Mouse (Mus musculus) neural tube, embryonic 15.5 days (tissue): ENCODE measurements around the gene Dapk3. TPM values are rescaled to one million over a fixed set of nuclear protein-coding genes. Genes with fewer than 3 reads are reported as not detected.
"Not testable (repeated sequence)": the region's sequence is repeated elsewhere in the genome, so short reads cannot be mapped to it uniquely, and the experiment has no call there.

Source experiments
- ATAC-seq: fragments of 200-750 bp; cut with Nextera tagmentation; 2 replicates; pipeline ENCODE4 v1.8.0; 2017; ENCODE audit warnings: mild to moderate bottlenecking, moderate TSS enrichment, moderate library complexity; ENCODE audit not compliant: low FRiP score
- H3K27ac ChIP-seq: fragments of 300-500 bp; sonication (generic); replicated peaks from 2 replicates; pipeline ENCODE4 v1.5.1; 2015; ENCODE audit warnings: mild to moderate bottlenecking, inconsistent platforms
- H3K27me3 ChIP-seq: fragments of 300-500 bp; sonication (generic); replicated peaks from 2 replicates; pipeline ENCODE4 v1.6.1; 2015; ENCODE audit warnings: inconsistent platforms
- H3K36me3 ChIP-seq: fragments of 300-500 bp; sonication (generic); 2 replicates; pipeline ENCODE4 v1.6.1; 2015; ENCODE audit warnings: inconsistent platforms
- H3K4me1 ChIP-seq: fragments of 300-500 bp; sonication (generic); 2 replicates; pipeline ENCODE4 v1.6.1; 2015; ENCODE audit warnings: inconsistent platforms
- H3K4me2 ChIP-seq: fragments of 300-500 bp; sonication (generic); 2 replicates; pipeline ENCODE4 v1.6.1; 2015; ENCODE audit warnings: inconsistent platforms, mild to moderate bottlenecking, moderate library complexity
- H3K4me3 ChIP-seq: fragments of 300-500 bp; sonication (generic); replicated peaks from 2 replicates; pipeline ENCODE4 v1.5.1; 2015; ENCODE audit warnings: mild to moderate bottlenecking, inconsistent platforms
- H3K9ac ChIP-seq: fragments of 300-500 bp; sonication (generic); replicated peaks from 2 replicates; pipeline ENCODE4 v1.6.1; 2015; ENCODE audit warnings: mild to moderate bottlenecking, inconsistent platforms
- H3K9me3 ChIP-seq: fragments of 300-500 bp; sonication (generic); replicated peaks from 2 replicates; pipeline ENCODE4 v1.6.1; 2016; ENCODE audit warnings: inconsistent platforms
- WGBS: fragments of 180-500 bp; shearing (Covaris S2); methylation state at CpG from one replicate; pipeline ENCODE4 v1.1.7; 2015; ENCODE audit warnings: mixed read lengths; 5-methylcytosine and 5-hydroxymethylcytosine counted together
- polyA plus RNA-seq: library from polyadenylated mRNA; unstranded; fragments of >200 nt; fragmentation: Nextera tagmentation; extraction: Ambion mirVana; gene quantifications from 2 replicates; pipeline ENCODE4 v1.2.1, GENCODE M21; 2015

The Dapk3 gene
- polyA plus RNA-seq, 1 experiment from 2014 or later: 70.4 TPM

GRCm38 (mm10) chr10:81152609-81153008 lies 30.2 kb upstream of the Dapk3 start:
- Histone ChIP-seq H3K27ac (no peak overlapping the region), H3K27me3 (no peaks in the 10 kb centered on the region), H3K4me1 (no peaks in the 10 kb centered on the region), H3K36me3 (peaks cover 79% of the 10 kb centered on the region), H3K4me2 (no peak overlapping the region), H3K9me3 (no peaks in the 10 kb centered on the region), H3K4me3 (no peak overlapping the region), H3K9ac (no peak overlapping the region)
- no peak for ATAC-seq
- 80% methylated on average over 12 of the region's 12 CpGs for WGBS

- ATAC-seq: no peak
- H3K4me1 ChIP-seq: 0 out of 2 replicates have a peak, but pooled peaks cover 3% of the 10 kb centered on the region
These were observed 28.5 kb upstream of the Dapk3 start for GRCm38 (mm10) chr10:81154313-81154712.

GRCm38 (mm10) chr10:81154736-81155135 lies 28.1 kb upstream of the Dapk3 start:
- Histone ChIP-seq H3K27ac (no peak overlapping the region), H3K9ac (no peak overlapping the region), H3K4me2 (no peak overlapping the region), H3K27me3 (no peaks in the 10 kb centered on the region), H3K4me1 (0 out of 2 replicates have a peak, but pooled peaks cover 3% of the 10 kb centered on the region), H3K9me3 (no peaks in the 10 kb centered on the region), H3K4me3 (no peak overlapping the region), H3K36me3 (peaks cover 73% of the 10 kb centered on the region)
- WGBS: 83% methylated on average over 6 of the region's 6 CpGs
- no peak for ATAC-seq

More at GRCm38 (mm10) chr10:81154313-81154712, 28.5 kb upstream of the Dapk3 start:
- H3K4me3 ChIP-seq: no peak overlapping the region
- H3K27me3 ChIP-seq: no peaks in the 10 kb centered on the region
- peaks cover 76% of the 10 kb centered on the region for H3K36me3 ChIP-seq
- no peak overlapping the region for H3K9ac ChIP-seq
- no peaks in the 10 kb centered on the region for H3K9me3 ChIP-seq
- 94% methylated on average over 12 of the region's 12 CpGs for WGBS
- no peak overlapping the region for H3K4me2 ChIP-seq
- H3K27ac ChIP-seq: no peak overlapping the region

GRCm38 (mm10) chr10:81161602-81162317 lies 21.0 kb upstream of the Dapk3 start:
- H3K27me3 ChIP-seq: no peaks in the 10 kb centered on the region
- 39% methylated on average over 8 of the region's 8 CpGs for WGBS
- H3K27ac ChIP-seq: no peak overlapping the region
- H3K4me3 ChIP-seq: no peak overlapping the region
- peak overlapping the region; percentile 11; the same call in 1 of the 2 replicates for H3K4me2 ChIP-seq
- no peaks in the 10 kb centered on the region for H3K9me3 ChIP-seq
- no peak overlapping the region for H3K9ac ChIP-seq
- no peak for ATAC-seq
- H3K4me1 ChIP-seq: peaks cover 47% of the 10 kb centered on the region
- peaks cover 56% of the 10 kb centered on the region for H3K36me3 ChIP-seq

- no peak overlapping the region for H3K9ac ChIP-seq
- no peak overlapping the region for H3K27ac ChIP-seq
- H3K4me2 ChIP-seq: peak overlapping the region; percentile 11; the same call in 1 of the 2 replicates
- H3K4me1 ChIP-seq: peaks cover 52% of the 10 kb centered on the region
- H3K4me3 ChIP-seq: no peak overlapping the region
- no peaks in the 10 kb centered on the region for H3K9me3 ChIP-seq
- H3K27me3 ChIP-seq: no peaks in the 10 kb centered on the region
- WGBS: 83% methylated on average over 2 of the region's 2 CpGs
- peaks cover 51% of the 10 kb centered on the region for H3K36me3 ChIP-seq
- no peak for ATAC-seq
These were observed 20.5 kb upstream of the Dapk3 start for GRCm38 (mm10) chr10:81162318-81162652.

GRCm38 (mm10) chr10:81165118-81165517 lies 17.7 kb upstream of the Dapk3 start:
- H3K4me1 ChIP-seq: peaks cover 60% of the 10 kb centered on the region

GRCm38 (mm10) chr10:81167200-81168086 lies 15.4 kb upstream of the Dapk3 start, which contains the start of gene Pias4:
Gene Pias4 (minus strand): TSS chr10:81167923.
- Histone ChIP-seq H3K9me3 (no peaks in the 10 kb centered on the region), H3K4me3 (peak within 1 kb of the TSS; percentile 83)
- WGBS: under 1% methylated on average over 48 of the region's 64 CpGs

More at GRCm38 (mm10) chr10:81165118-81165517, 17.7 kb upstream of the Dapk3 start:
- H3K36me3 ChIP-seq: peaks cover 33% of the 10 kb centered on the region
- H3K27me3 ChIP-seq: no peaks in the 10 kb centered on the region
- no peaks in the 10 kb centered on the region for H3K9me3 ChIP-seq
- H3K4me2 ChIP-seq: no peak overlapping the region
- H3K9ac ChIP-seq: no peak overlapping the region
- no peak for ATAC-seq
- H3K4me3 ChIP-seq: no peak overlapping the region
- WGBS: 89% methylated on average over 8 of the region's 8 CpGs
- no peak overlapping the region for H3K27ac ChIP-seq

GRCm38 (mm10) chr10:81168087-81168431 lies 14.7 kb upstream of the Dapk3 start:
- H3K9me3 ChIP-seq: no peaks in the 10 kb centered on the region
- peak overlapping the region; percentile 83 for H3K4me3 ChIP-seq
- peak; percentile 64 for ATAC-seq
- H3K4me1 ChIP-seq: peaks cover 48% of the 10 kb centered on the region
- no peaks in the 10 kb centered on the region for H3K27me3 ChIP-seq
- H3K4me2 ChIP-seq: peak overlapping the region; percentile 86
- peak overlapping the region; percentile 88 for H3K27ac ChIP-seq
- peak overlapping the region; percentile 56; the same call in 1 of the 2 replicates for H3K9ac ChIP-seq
- 7% methylated on average over 5 of the region's 5 CpGs for WGBS
- H3K36me3 ChIP-seq: peaks cover 11% of the 10 kb centered on the region

More at GRCm38 (mm10) chr10:81167200-81168086, 15.4 kb upstream of the Dapk3 start, which contains the start of gene Pias4:
- Histone ChIP-seq H3K4me2 (peak within 1 kb of the TSS; percentile 86), H3K9ac (peak within 1 kb of the TSS; percentile 75), H3K27me3 (no peaks in the 10 kb centered on the region), H3K4me1 (peaks cover 43% of the 10 kb centered on the region), H3K27ac (peak within 1 kb of the TSS; percentile 88), H3K36me3 (peaks cover 12% of the 10 kb centered on the region)
- ATAC-seq: peak; percentile 90

- Histone ChIP-seq H3K9me3 (no peaks in the 10 kb centered on the region), H3K9ac (peak overlapping the region; percentile 56), H3K36me3 (peaks cover 6% of the 10 kb centered on the region), H3K4me3 (peak overlapping the region; percentile 83), H3K4me2 (peak overlapping the region; percentile 86), H3K4me1 (peaks cover 53% of the 10 kb centered on the region), H3K27ac (peak overlapping the region; percentile 88), H3K27me3 (no peaks in the 10 kb centered on the region)
- peak; percentile 60 for ATAC-seq
- 2% methylated on average over 29 of the region's 29 CpGs for whole genome bisulfite sequencing
These were observed 14.1 kb upstream of the Dapk3 start for GRCm38 (mm10) chr10:81168521-81169244.

- peak; percentile 27; the same call in 1 of the 2 replicates for ATAC-seq
- not testable (repeated sequence) for H3K36me3 ChIP-seq, H3K9me3 ChIP-seq, H3K27me3 ChIP-seq, H3K4me3 ChIP-seq, H3K9ac ChIP-seq
- peaks cover 55% of the 10 kb centered on the region for H3K4me1 ChIP-seq
- peak overlapping the region; percentile 34; the same call in 1 of the 2 replicates for H3K27ac ChIP-seq
- WGBS: 38% methylated on average over 7 of the region's 14 CpGs
- peak overlapping the region; percentile 86 for H3K4me2 ChIP-seq
These were observed 13.3 kb upstream of the Dapk3 start for GRCm38 (mm10) chr10:81169411-81169900.

- Histone ChIP-seq H3K4me2 (peak overlapping the region; percentile 84), H3K9ac (peak overlapping the region; percentile 60), H3K36me3 (peaks cover 6% of the 10 kb centered on the region), H3K9me3 (no peaks in the 10 kb centered on the region), H3K4me1 (peaks cover 58% of the 10 kb centered on the region), H3K4me3 (peak overlapping the region; percentile 16; the same call in 1 of the 2 replicates), H3K27ac (peak overlapping the region; percentile 95), H3K27me3 (no peaks in the 10 kb centered on the region)
- peak; percentile 7; the same call in 1 of the 2 replicates for ATAC-seq
- 5% methylated on average over 21 of the region's 21 CpGs for whole genome bisulfite sequencing
These were observed 9.7 kb upstream of the Dapk3 start for GRCm38 (mm10) chr10:81173132-81173531.
